Mouse (Mus musculus): ENCODE measurements around the gene Olfr1290. TPM values are rescaled to one million over a fixed set of nuclear protein-coding genes. Genes with fewer than 3 reads are reported as not detected.

Gene Olfr1290
- polyA plus RNA-seq, 1 experiment: not detected

- Histone ChIP-seq H3K36me3 (ENCODE audit: control insufficient read depth, insufficient read depth, low read length, poor library complexity, severe bottlenecking) (no peaks in the 10 kb centered on the region), H3K27ac (ENCODE audit: insufficient read depth, low read length) (no peak within 1 kb of the TSS), H3K4me3 (ENCODE audit: low read depth, low read length) (no peak within 1 kb of the TSS), H3K27me3 (ENCODE audit: control insufficient read depth, insufficient read depth, low read length, poor library complexity, severe bottlenecking) (no peaks in the 10 kb centered on the region), H3K9me3 (replicated peaks; ENCODE audit: control insufficient read depth, insufficient read depth, low read length, poor library complexity, severe bottlenecking) (no peaks in the 10 kb centered on the region), H3K4me1 (ENCODE audit: control insufficient read depth, insufficient read depth, low read length) (no peaks in the 10 kb centered on the region), H3K9ac (ENCODE audit: low read depth, poor library complexity, severe bottlenecking) (no peak within 1 kb of the TSS)
- TF ChIP-seq CTCF (IDR thresholded peaks at IDR 0.05; ENCODE audit: low read depth, low read length) (no peak), EP300 (IDR thresholded peaks at IDR 0.05; ENCODE audit: insufficient read depth, low read depth, low read length) (no peak), POLR2A (IDR thresholded peaks at IDR 0.05; ENCODE audit: insufficient read depth, low read length) (no peak)
These were observed 19.8 kb downstream of the Olfr1290 start, which contains the start of gene Olfr1288 for GRCm38 (mm10) chr2:111473801-111474200. TSS of gene Olfr1288 (plus strand) at chr2:111474101.

GRCm38 (mm10) chr2:111448842-111449241 lies 44.8 kb downstream of the Olfr1290 start, which contains the start of gene Olfr1287:
TSS of gene Olfr1287 (plus strand) at chr2:111449142.
- no peak within 1 kb of the TSS for H3K27ac ChIP-seq (ENCODE audit: insufficient read depth, low read length)

More at GRCm38 (mm10) chr2:111448842-111449241, 44.8 kb downstream of the Olfr1290 start, which contains the start of gene Olfr1287:
- TF ChIP-seq CTCF (IDR thresholded peaks at IDR 0.05; ENCODE audit: low read depth, low read length) (no peak), POLR2A (IDR thresholded peaks at IDR 0.05; ENCODE audit: insufficient read depth, low read length) (no peak), EP300 (IDR thresholded peaks at IDR 0.05; ENCODE audit: insufficient read depth, low read depth, low read length) (no peak)
- Histone ChIP-seq H3K9me3 (replicated peaks; ENCODE audit: control insufficient read depth, insufficient read depth, low read length, poor library complexity, severe bottlenecking) (no peaks in the 10 kb centered on the region), H3K27me3 (ENCODE audit: control insufficient read depth, insufficient read depth, low read length, poor library complexity, severe bottlenecking) (no peaks in the 10 kb centered on the region), H3K4me1 (ENCODE audit: control insufficient read depth, insufficient read depth, low read length) (no peaks in the 10 kb centered on the region), H3K9ac (ENCODE audit: low read depth, poor library complexity, severe bottlenecking) (no peak within 1 kb of the TSS), H3K36me3 (ENCODE audit: control insufficient read depth, insufficient read depth, low read length, poor library complexity, severe bottlenecking) (no peaks in the 10 kb centered on the region), H3K4me3 (ENCODE audit: low read depth, low read length) (no peak within 1 kb of the TSS)

Other genes starting within 250 kb of the Olfr1290 start
- not detected in 2 replicates for gene Olfr1276, start 239.3 kb downstream of the Olfr1290 start, polyA plus RNA-seq (2011; ENCODE audit: insufficient read depth, insufficient read length, low read depth, missing spikeins)
- not detected in 2 replicates for gene Olfr1277, start 219.7 kb downstream of the Olfr1290 start, polyA plus RNA-seq (2011; ENCODE audit: insufficient read depth, insufficient read length, low read depth, missing spikeins)
- gene Olfr1278, start 203.7 kb downstream of the Olfr1290 start, polyA plus RNA-seq (2011; ENCODE audit: insufficient read depth, insufficient read length, low read depth, missing spikeins): not detected in 2 replicates
- gene Olfr1279, start 193.2 kb downstream of the Olfr1290 start, polyA plus RNA-seq (2011; ENCODE audit: insufficient read depth, insufficient read length, low read depth, missing spikeins): not detected in 2 replicates
- gene Olfr1280, start 179.8 kb downstream of the Olfr1290 start, polyA plus RNA-seq (2011; ENCODE audit: insufficient read depth, insufficient read length, low read depth, missing spikeins): not detected in 2 replicates
- gene Olfr1281, start 167.3 kb downstream of the Olfr1290 start, polyA plus RNA-seq (2011; ENCODE audit: insufficient read depth, insufficient read length, low read depth, missing spikeins): not detected in 2 replicates
- gene Olfr1282, start 157.8 kb downstream of the Olfr1290 start, polyA plus RNA-seq (2011; ENCODE audit: insufficient read depth, insufficient read length, low read depth, missing spikeins): not detected in 2 replicates
- not detected in 2 replicates for gene Olfr1283, start 127.0 kb downstream of the Olfr1290 start, polyA plus RNA-seq (2011; ENCODE audit: insufficient read depth, insufficient read length, low read depth, missing spikeins)
- gene Olfr1284, start 118.3 kb downstream of the Olfr1290 start, polyA plus RNA-seq (2011; ENCODE audit: insufficient read depth, insufficient read length, low read depth, missing spikeins): not detected in 2 replicates
- not detected in 2 replicates for gene Olfr1286, start 70.7 kb downstream of the Olfr1290 start, polyA plus RNA-seq (2011; ENCODE audit: insufficient read depth, insufficient read length, low read depth, missing spikeins)
- not detected in 2 replicates for gene Olfr1287, start 44.7 kb downstream of the Olfr1290 start, polyA plus RNA-seq (2011; ENCODE audit: insufficient read depth, insufficient read length, low read depth, missing spikeins)
- not detected in 2 replicates for gene Olfr1288, start 19.7 kb downstream of the Olfr1290 start, polyA plus RNA-seq (2011; ENCODE audit: insufficient read depth, insufficient read length, low read depth, missing spikeins)
- not detected in 2 replicates for gene Olfr1289, start 13.0 kb downstream of the Olfr1290 start, polyA plus RNA-seq (2011; ENCODE audit: insufficient read depth, insufficient read length, low read depth, missing spikeins)
- not detected in 2 replicates for gene Olfr1291-ps1, start 3.4 kb upstream of the Olfr1290 start, polyA plus RNA-seq (2011; ENCODE audit: insufficient read depth, insufficient read length, low read depth, missing spikeins)
- not detected in 2 replicates for gene Olfr1293-ps, start 31.4 kb upstream of the Olfr1290 start, polyA plus RNA-seq (2011; ENCODE audit: insufficient read depth, insufficient read length, low read depth, missing spikeins)
- gene Olfr1294, start 46.5 kb upstream of the Olfr1290 start, polyA plus RNA-seq (2011; ENCODE audit: insufficient read depth, insufficient read length, low read depth, missing spikeins): not detected in 2 replicates
- not detected in 2 replicates for gene Olfr1295, start 75.9 kb upstream of the Olfr1290 start, polyA plus RNA-seq (2011; ENCODE audit: insufficient read depth, insufficient read length, low read depth, missing spikeins)
- gene Olfr1297, start 132.7 kb upstream of the Olfr1290 start, polyA plus RNA-seq (2011; ENCODE audit: insufficient read depth, insufficient read length, low read depth, missing spikeins): not detected in 2 replicates
- not detected in 2 replicates for gene Olfr1298, start 155.4 kb upstream of the Olfr1290 start, polyA plus RNA-seq (2011; ENCODE audit: insufficient read depth, insufficient read length, low read depth, missing spikeins)
- not detected in 2 replicates for gene Olfr1299, start 167.6 kb upstream of the Olfr1290 start, polyA plus RNA-seq (2011; ENCODE audit: insufficient read depth, insufficient read length, low read depth, missing spikeins)

All from ES-Bruce4 (cell line).